Mouse (Mus musculus): ENCODE data around the gene Gm3476.
"Not testable (repeated sequence)": the region's sequence is repeated elsewhere in the genome, so short reads cannot be mapped to it uniquely, and the experiment has no call there.

Gene Gm3476

DNA sequence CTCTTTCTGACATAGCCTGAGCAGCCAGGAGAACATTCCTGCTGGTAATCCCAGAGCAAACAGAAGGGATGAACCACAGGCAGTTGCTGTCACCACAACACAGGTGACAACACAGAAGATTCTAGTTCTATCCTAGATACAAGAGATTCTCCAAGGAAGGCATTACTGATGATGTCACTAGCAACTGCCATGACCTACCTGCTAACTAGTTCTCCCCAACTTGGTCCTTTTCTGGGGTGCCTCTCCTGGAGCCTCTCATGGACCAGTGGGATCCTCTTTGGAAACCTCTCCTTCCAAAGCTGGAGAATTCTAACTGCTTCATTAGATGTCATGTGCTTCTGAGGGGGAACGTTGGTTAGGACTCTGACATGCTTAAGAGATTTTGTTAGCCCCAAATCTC, at the start of gene Gm3476:
Gm3476 (minus strand) TSS at position 101 of the 400 bp plus-strand sequence.
- DNase-seq (ENCODE audit: low spot score in 2 of 2), result not testable (repeated sequence)

- DNase-seq (ENCODE audit: low spot score in 2 of 2), result peak; percentile 15 to 53
These were observed 37.9 kb upstream of the Gm3476 start for GRCm38 (mm10) chr14:6163538-6163937.

DNA sequence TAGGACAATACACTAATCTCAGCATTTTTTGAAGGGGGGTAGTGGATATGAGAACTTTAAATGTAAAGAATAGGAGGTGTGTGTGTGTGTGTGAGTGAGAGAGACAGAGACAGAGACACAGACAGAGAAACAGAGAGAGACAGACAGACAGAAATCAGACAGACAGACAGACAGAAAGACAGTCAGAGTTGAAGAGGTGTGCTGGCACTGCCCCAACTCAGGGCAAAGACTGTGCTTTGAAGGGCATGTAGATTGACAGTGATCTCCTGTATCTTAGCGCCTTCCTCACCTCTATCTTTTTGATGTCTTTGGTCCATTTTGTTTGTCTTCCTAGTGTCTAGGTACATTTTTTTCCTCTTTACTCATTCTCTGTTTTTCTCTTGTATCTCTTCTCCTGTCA, 35.5 kb upstream of the Gm3476 start:
- DNase-seq (ENCODE audit: low spot score in 2 of 2), result peak in 1 of 2 experiments; percentile 56

GRCm38 (mm10) chr14:6108272-6108925, 17.2 kb downstream of the Gm3476 start, which contains the start of gene Gm3468:
Gene Gm3468, minus strand, starts transcription at chr14:6108665.
- peak; percentile 44 to 64 for DNase-seq (ENCODE audit: low spot score in 2 of 2)

GRCm38 (mm10) chr14:6107500-6107899, 18.1 kb downstream of the Gm3476 start:
- not testable (repeated sequence) for DNase-seq (ENCODE audit: low spot score in 2 of 2)

- DNase-seq (ENCODE audit: low spot score in 2 of 2), result not testable (repeated sequence)
These were observed 31.8 kb downstream of the Gm3476 start, which contains the start of gene Gm8206 for GRCm38 (mm10) chr14:6093842-6094241. Gene Gm8206, minus strand, starts transcription at chr14:6093942.

DNA sequence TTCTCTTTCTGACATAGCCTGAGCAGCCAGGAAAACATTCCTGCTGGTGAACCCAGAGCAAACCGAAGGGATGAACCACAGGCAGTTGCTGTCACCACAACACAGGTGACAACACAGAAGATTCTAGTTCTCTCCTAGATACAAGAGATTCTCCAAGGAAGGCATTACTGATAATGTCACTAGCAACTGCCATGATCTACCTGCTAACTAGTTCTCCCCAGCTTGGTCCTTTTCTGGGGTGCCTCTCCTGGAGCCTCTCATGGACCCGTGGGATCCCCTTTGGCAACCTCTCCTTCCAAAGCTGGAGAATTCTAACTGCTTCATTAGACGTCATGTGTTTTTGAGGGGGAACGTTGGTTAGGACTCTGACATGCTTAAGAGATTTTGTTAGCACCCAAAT, 67.4 kb downstream of the Gm3476 start, which contains the start of gene Gm6337:
Gm6337 (minus strand) TSS at position 101 of the 400 bp plus-strand sequence.
- not testable (repeated sequence) for DNase-seq (ENCODE audit: low spot score in 2 of 2)

All from urinary bladder, postnatal 4 days (tissue).